Mouse (Mus musculus) stomach, postnatal 0 days (tissue): ENCODE measurements at regions not wholly inside any gene's neighbourhood (a gene's known extent, or its start where the extent isn't known, plus 50 kb on each side); places are given as distances from the start of the nearest gene placed in this dataset.

Source experiments
- CTCF ChIP-seq: IDR thresholded peaks from 2 replicates; pipeline ENCODE4 v1.5.1; 2016; ENCODE audit warnings: antibody characterized with exemption, low read depth, mild to moderate bottlenecking, moderate library complexity
- EP300 ChIP-seq: optimal IDR thresholded peaks from 2 replicates; pipeline ENCODE3; 2016; ENCODE audit warnings: antibody characterized with exemption

- no peak for TF ChIP-seq CTCF
- TF ChIP-seq EP300 = no peak
Observed at GRCm38 (mm10) chr13:112204204-112204603, 84.0 kb upstream of the Ankrd55 start.
